Mouse (Mus musculus) mesoderm, embryonic 11.5 days (tissue): ENCODE results near the gene Alox15.
"Not testable (repeated sequence)": the region's sequence is repeated elsewhere in the genome, so short reads cannot be mapped to it uniquely, and the experiment has no call there.

Experiments
- DNase-seq: peaks from one replicate; pipeline ENCODE4 v3.0.0-alpha.2; 2012; ENCODE audit warnings: low read depth, low spot score

Gene Alox15

GRCm38 (mm10) chr11:70351868-70352267 lies at the start of gene Alox15:
Alox15 (minus strand) TSS chr11:70352031.
- no peak for DNase-seq

GRCm38 (mm10) chr11:70389421-70389820 lies 37.6 kb upstream of the Alox15 start:
- DNase-seq, result no peak

DNA sequence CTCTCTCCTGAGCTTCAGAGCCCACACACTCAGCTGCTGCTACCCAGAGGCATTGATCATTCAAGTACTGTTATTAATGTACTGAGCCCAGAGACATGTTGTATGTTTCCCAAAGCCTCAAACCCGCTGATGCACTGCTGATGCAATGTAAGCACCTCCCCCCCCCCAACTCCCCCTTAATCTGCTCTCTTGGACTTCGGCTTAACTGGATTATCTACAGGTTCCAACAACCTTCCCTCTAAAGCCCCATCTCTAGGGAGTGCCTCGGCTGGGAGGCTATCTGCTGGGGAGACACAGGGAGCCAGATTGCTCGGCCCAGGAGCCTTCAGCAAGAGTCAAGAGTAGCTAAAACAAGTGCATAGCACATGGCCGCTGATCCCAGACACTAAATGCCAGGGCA lies 35.6 kb upstream of the Alox15 start:
- DNase-seq, result no peak

DNA sequence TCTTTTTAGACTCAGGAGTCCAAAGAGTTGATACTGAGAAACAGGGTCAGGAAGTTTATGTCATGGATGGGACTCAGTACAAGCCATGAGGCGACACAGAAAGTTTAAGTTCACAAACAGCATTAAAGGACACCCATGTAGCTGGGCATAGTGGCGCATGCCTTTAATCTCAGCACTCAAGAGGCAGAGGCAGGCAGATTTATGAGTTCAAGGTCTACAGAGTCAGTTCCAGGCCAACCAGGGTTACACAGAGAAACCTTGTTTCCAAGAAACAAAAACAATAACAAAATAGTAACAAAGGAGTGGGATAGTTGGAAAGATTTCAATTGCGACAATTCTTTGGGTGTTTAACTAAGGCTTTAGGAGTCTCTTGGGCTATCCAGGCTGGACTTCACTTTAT lies 32.3 kb upstream of the Alox15 start:
- peak; percentile 14 for DNase-seq

DNA sequence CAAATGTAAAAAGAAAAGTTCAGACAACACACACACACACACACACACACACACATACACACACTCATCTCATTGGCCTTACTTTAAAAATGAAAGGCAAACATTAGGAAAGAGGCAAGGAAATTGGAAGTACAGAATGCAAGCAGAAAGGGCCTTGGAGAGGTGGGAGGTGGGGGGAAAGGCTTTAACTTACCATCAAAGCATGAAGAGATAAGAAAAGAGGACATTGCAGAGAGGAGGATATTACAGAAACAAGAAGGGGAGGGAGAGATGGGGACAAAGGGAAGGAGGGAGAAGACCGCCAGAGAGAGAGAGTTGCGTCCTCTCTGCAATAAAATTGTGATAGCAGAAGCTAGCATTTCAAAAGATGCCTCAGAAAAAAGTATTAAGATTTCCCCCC lies 29.5 kb upstream of the Alox15 start:
- no peak for DNase-seq

GRCm38 (mm10) chr11:70380478-70381005 lies 28.7 kb upstream of the Alox15 start:
- no peak for DNase-seq

- no peak for DNase-seq
Observed at GRCm38 (mm10) chr11:70376054-70376453, 24.2 kb upstream of the Alox15 start.

DNA sequence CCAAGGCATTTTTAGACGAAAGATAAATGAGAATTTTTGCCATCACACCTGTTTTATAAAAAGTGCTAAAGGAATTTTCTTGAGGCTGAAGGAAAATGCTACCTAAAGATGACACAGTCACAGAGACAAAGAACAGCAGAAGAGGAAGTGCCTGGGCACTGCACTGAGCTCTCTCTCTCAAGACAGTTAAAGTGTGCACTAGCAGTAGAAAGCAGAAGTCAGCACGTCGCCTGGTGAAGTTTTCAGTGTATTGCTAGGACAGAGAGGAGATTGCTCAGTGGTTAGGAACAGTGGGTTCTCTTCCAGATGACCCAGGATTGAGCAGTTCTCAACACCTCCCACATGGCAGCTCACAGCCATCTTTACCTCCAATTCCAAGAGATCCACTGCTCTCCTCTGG lies 22.5 kb upstream of the Alox15 start:
- DNase-seq, result no peak

GRCm38 (mm10) chr11:70372849-70373557 lies 21.2 kb upstream of the Alox15 start:
- no peak for DNase-seq

DNA sequence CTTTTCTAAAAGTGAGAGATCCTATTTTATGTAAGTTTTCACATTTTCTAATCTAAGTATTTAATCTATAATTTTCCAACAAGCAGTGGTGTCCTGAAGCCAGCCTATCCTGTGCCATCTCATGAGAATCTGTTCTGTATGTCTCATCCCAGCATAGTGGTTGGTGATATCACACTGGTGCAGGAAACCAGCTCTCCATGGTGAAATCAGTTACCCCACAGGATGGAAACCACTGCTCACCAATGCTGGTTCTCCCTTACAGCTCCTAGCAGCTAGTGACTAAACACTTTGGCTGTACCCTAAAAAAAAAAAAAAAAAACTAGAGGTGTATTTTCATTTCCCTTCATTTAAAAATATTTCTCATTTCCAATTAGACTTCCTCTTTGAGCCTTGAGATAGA lies 20.6 kb upstream of the Alox15 start:
- DNase-seq, result no peak

- not testable (repeated sequence) for DNase-seq
Observed at GRCm38 (mm10) chr11:70368626-70369025, 16.8 kb upstream of the Alox15 start.

DNA sequence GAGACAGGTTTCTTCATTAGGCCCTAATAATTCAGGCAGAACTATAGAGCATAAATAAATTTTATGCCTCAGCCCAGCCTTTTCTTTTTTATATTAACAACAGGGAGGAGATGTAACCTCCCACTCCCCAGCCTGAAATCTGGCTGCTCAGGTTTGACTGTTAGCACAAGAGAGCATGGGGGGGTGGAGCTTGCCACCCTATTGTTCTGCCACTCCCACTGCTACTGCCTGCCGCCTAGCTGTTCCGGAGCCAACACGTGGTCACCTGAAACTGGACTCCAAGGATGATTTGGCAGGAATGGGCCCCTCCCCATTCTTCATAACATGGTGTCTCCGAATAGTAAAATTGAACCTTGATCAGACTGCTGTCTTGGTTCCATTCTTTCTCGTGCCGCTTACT lies 15.9 kb upstream of the Alox15 start:
- DNase-seq, result not testable (repeated sequence)

GRCm38 (mm10) chr11:70348630-70349029 lies 3.2 kb downstream of the Alox15 start:
- no peak for DNase-seq

- no peak for DNase-seq
Observed at GRCm38 (mm10) chr11:70347861-70348260, 4.0 kb downstream of the Alox15 start.

DNA sequence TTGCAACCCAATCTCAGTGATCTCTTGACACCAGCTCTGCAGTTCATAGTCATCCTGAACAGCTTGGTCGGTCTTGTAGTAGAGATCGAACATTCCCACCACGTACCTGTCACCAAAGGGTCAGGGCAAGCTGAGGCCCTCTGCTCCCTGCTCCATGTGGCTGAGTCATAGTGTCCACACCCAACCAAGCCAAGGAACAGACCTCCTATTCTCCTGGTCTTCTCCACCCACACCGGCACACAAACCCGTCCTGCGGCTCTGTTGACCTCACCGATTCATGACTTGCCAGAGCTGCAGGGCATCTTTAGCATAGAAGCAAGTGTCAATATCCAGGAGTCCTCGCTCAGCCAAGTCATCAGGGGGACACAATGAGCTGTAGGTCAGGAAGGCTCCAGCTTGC lies 6.3 kb downstream of the Alox15 start:
- no peak for DNase-seq

DNA sequence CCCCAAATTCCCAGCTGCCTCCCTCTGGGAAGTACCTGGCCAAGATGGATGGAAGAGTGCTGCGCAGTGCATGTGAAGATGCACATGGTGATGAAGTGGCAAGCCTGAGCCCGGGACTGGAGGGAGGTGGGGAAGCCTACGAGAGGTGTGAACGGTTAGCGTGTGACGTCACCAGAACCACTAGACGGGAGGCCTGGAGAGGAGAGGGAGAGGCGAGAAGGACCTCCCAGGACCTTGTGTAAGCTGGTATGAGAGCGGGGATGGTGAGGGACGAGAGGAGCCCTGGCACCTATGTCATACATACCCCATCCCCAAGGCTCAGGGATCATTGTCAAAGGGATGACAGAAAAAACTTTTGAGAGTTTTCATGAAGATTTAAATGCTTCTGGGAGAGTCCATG lies 6.8 kb downstream of the Alox15 start:
- no peak for DNase-seq

DNA sequence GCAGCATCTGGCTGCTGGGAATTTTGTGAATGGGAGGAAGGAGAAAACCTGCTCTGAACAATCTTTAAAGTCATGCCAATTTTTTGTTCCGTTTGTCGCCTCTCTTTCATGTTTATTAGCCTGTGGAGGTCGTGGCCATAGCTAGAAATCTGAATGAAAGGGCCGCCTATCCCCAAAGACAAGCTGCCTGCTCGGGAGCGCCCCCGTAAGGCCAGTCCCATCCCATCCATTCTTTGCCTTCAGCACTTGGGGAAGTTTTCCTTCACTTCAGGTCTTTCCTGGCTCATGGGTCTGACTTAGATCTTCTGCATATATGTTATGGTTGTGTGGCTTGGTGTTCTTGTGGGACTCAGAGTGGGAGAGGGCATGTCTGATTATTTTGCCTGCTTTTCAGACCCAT lies 12.3 kb downstream of the Alox15 start:
- DNase-seq, result no peak

DNA sequence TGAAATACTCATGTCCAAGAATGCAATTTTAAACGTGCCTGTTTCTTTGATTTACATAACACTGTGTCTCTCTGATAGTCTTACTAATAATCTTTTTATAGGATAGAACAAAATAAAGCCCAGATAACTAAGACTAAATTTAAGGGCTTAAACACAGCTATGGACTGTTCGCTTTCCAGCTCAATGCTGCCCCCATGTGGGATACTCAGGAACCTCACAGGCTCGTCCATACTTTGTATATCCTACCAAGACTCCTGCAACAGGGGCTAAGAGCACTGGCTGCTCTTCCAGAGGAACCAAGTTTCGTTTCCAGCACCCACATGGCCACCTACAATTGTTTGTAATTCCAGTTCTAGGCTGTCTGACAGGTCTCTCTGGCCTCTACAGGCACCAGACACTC lies 17.4 kb downstream of the Alox15 start:
- peak; percentile 61 for DNase-seq

GRCm38 (mm10) chr11:70324726-70325125 lies 27.1 kb downstream of the Alox15 start:
- DNase-seq, result no peak

GRCm38 (mm10) chr11:70322528-70322927 lies 29.3 kb downstream of the Alox15 start, which contains the start of gene Alox12e:
Alox12e (minus strand) TSS chr11:70322628.
- no peak for DNase-seq

DNA sequence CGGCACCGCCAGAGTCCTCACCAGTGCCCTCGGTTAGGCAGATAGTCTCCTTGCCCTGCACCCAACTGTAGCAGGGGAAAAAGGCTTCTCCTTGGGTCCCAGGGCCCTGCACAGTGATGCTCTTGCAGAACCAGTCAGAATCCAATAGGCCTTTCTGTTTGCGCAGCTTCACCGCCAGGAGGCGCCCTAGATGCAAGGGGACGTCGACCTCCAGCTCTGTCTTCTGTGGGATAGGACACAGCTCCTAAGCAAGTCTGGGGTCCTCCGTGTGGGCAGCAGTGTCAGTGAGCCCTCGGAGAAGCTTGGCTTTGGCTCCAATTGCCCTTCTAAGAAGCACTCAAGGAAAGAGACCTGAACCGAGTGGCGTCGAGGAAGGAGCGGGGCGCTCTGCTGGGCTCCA lies 30.2 kb downstream of the Alox15 start:
- DNase-seq, result peak; percentile 71

DNA sequence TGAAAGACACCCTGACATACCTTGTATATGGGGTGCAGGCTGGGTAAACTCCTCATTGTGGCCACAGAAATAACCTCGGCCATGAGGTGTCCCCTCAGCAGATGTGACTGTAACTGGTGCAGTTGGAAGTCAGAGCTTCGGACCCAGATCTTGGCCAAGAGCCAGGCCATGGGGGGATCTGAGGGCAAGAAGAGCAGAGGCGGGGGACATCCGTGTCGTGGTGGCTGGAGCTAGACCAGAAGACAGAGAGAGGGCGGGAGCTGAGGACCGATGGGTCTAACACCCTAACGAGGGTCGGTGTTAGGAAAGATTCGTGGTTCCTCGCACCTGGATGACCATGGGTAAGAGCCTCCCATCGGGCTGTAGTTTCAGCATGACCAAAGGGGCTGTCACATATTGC lies 32.2 kb downstream of the Alox15 start:
- no peak for DNase-seq

DNA sequence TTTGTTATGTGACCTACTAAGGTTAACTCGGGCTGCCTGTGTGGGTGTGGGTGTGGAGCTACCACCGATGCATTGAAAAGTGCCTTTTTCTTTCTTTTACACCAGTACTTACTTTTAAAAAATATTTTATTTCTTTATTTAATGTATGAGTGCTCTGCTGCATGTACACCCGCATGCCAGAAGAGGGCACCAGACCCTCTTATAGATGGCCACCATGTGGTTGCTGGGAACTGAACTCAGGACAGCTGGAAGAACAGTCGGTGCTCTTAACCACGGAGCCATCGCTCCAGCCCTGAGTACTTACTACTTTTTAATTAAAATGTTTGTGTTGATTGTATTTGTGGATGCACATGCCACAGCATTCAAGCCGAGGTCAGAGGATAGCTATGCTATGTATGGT lies 38.0 kb downstream of the Alox15 start:
- DNase-seq, result peak; percentile 30

DNA sequence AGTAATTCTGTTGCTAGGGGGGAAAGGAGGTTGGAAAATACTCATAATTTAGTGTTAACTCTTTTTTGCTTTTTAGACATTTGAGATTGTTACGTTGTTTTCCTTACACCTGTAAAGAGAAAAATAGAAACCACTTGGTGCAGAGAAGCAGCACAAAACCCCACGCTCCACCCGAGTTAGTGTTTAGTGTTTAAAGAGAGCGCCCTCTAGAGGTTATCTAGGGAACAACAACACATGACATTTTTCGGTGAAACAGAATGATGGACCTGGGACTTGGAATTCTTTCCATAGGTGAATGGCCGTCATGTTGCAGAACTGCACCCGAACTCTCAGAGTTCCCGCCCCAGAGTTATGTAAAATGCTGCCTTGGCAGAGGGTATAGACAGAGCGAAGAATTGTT lies 42.5 kb downstream of the Alox15 start:
- DNase-seq, result peak; percentile 51
